28 mouse cellular contexts compared by ENCODE assay signal in genomic region chr13:51063721-51064120, GRCm38 (mm10).
"Had no signal": no experiment of that assay in that cellular context is flagged by ENCODE, and none has a peak within 500 bp of the region (broad histone marks: within the 10 kb centered on the region; RNA-seq: fewer than 3 reads in every experiment).

No protein-coding gene starts in this region.

- H3K9ac ChIP-seq: heart, embryonic 13.5 days; heart, embryonic 15.5 days; hindbrain, embryonic 12.5 days; hindbrain, embryonic 14.5 days; intestine, embryonic 15.5 days; kidney, embryonic 15.5 days; limb, embryonic 13.5 days; limb, embryonic 15.5 days; liver, embryonic 13.5 days; liver, embryonic 15.5 days had no signal

- H3K27me3 ChIP-seq: heart, embryonic 13.5 days; heart, embryonic 15.5 days; hindbrain, embryonic 12.5 days; intestine, embryonic 15.5 days; kidney, embryonic 15.5 days; limb, embryonic 13.5 days; limb, embryonic 15.5 days; liver, embryonic 13.5 days; liver, embryonic 15.5 days had no signal

- DNase-seq: gastrocnemius, postnatal 14 days; gastrocnemius, postnatal 36 days; heart, adult 11 months; heart, adult 2 months; heart, postnatal 4 days; kidney, adult 18-20 months; kidney, adult 8-10 months; kidney, postnatal 14 days; kidney, postnatal 36 days; layer of hippocampus, adult 9-11 months; layer of hippocampus, postnatal 36 days; left cerebral cortex, postnatal 4 days; liver, embryonic 13.5 days had no signal

- H3K4me2 ChIP-seq: heart, embryonic 11.5 days; heart, embryonic 13.5 days; heart, embryonic 15.5 days; hindbrain, embryonic 12.5 days; hindbrain, embryonic 14.5 days; intestine, embryonic 15.5 days; kidney, embryonic 15.5 days; limb, embryonic 13.5 days; limb, embryonic 15.5 days; liver, embryonic 13.5 days; liver, embryonic 15.5 days had no signal

- H3K4me1 ChIP-seq: heart, embryonic 13.5 days; heart, embryonic 15.5 days; hindbrain, embryonic 12.5 days; intestine, embryonic 15.5 days; kidney, embryonic 15.5 days; limb, embryonic 13.5 days; limb, embryonic 15.5 days; liver, embryonic 13.5 days; liver, embryonic 15.5 days had no signal

- H3K27ac ChIP-seq: heart, adult 2 months; heart, embryonic 13.5 days; heart, embryonic 15.5 days; hindbrain, embryonic 10.5 days; hindbrain, embryonic 12.5 days; hindbrain, embryonic 14.5 days; intestine, embryonic 15.5 days; kidney, embryonic 15.5 days; kidney, postnatal 0 days; limb, embryonic 13.5 days; limb, embryonic 15.5 days; liver, embryonic 13.5 days; liver, embryonic 15.5 days had no signal

- H3K36me3 ChIP-seq: heart, embryonic 13.5 days; heart, embryonic 15.5 days; hindbrain, embryonic 10.5 days; hindbrain, embryonic 12.5 days; intestine, embryonic 15.5 days; kidney, embryonic 15.5 days; limb, embryonic 13.5 days; limb, embryonic 15.5 days; liver, embryonic 13.5 days; liver, embryonic 15.5 days had no signal

- H3K4me3 ChIP-seq: heart, adult 2 months; heart, embryonic 13.5 days; heart, embryonic 15.5 days; hindbrain, embryonic 10.5 days; hindbrain, embryonic 12.5 days; intestine, embryonic 15.5 days; kidney, embryonic 15.5 days; limb, embryonic 13.5 days; limb, embryonic 15.5 days; liver, embryonic 13.5 days; liver, embryonic 15.5 days had no signal

- H3K9me3 ChIP-seq: heart, embryonic 13.5 days; heart, embryonic 15.5 days; hindbrain, embryonic 10.5 days; hindbrain, embryonic 12.5 days; intestine, embryonic 15.5 days; kidney, embryonic 15.5 days; limb, embryonic 13.5 days; limb, embryonic 15.5 days; liver, embryonic 13.5 days; liver, embryonic 15.5 days had no signal

- ATAC-seq: hindbrain, embryonic 16.5 days; inflammation-experienced regulatory T-cells, adult 6 months; intestine, embryonic 15.5 days; intestine, postnatal 0 days had no signal
